Mouse (Mus musculus) liver, embryonic 14.5 days (tissue): Measurements from ENCODE around the gene Rbm19.

ENCODE experiments used
- CTCF ChIP-seq: IDR thresholded peaks from 2 replicates; pipeline ENCODE4 v1.5.1; 2016; ENCODE audit warnings: antibody characterized with exemption, low read depth, control low read depth
- EP300 ChIP-seq: IDR thresholded peaks from 2 replicates; pipeline ENCODE4 v1.6.1; 2016; ENCODE audit warnings: antibody characterized with exemption, low read depth

DNA sequence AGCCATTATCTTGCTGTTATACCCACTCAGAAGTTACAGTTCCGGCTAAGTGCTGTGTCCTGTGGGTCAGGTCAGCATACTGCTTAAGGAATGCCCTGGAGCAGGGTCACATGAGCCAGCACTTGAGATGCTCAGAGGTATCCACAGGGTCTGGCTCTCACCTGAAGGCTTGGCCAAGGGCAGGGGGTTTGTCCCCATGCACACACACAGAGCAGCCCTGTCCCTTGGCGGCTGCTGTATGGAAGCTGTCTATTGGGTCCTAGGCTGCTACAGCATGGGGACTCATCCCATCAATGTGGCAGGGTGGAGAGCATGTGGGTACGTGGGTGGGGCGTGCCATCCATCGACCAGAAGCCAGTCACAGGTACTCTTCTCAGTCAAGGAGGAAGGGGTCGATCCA, 35.8 kb upstream of the Rbm19 start:
- TF ChIP-seq CTCF (no peak), EP300 (no peak)
